Mouse (Mus musculus) heart, embryonic 14.5 days (tissue): Measurements from ENCODE around the gene Brms1l. TPM values are rescaled to one million over a fixed set of nuclear protein-coding genes. Genes with fewer than 3 reads are reported as not detected.

ENCODE experiments used
- ATAC-seq: fragments of 200-750 bp; cut with Nextera tagmentation; 2 replicates; pipeline ENCODE4 v1.8.0; 2017; ENCODE audit warnings: low read depth, moderate TSS enrichment; ENCODE audit not compliant: insufficient number of reproducible peaks, insufficient read depth, low FRiP score
- H3K27ac ChIP-seq, 2 experiments: fragments of 200-500 bp in 1 of 2; fragments of 300-500 bp in 1 of 2; sonication (generic) in 1 of 2; replicated peaks in 1 of 2; 2 replicates each; pipeline ENCODE4 v1.5.1; 2012 to 2014; ENCODE audit warnings: low read depth in 2 of 2, low read length in 2 of 2, control low read depth in 1 of 2, mild to moderate bottlenecking in 1 of 2, mixed read lengths in 1 of 2; ENCODE audit not compliant: control insufficient read depth in 1 of 2, insufficient read depth in 1 of 2
- H3K27me3 ChIP-seq: fragments of 300-500 bp; sonication (generic); 2 replicates; pipeline ENCODE4 v1.6.1; 2014; ENCODE audit warnings: mild to moderate bottlenecking, low read length, control low read depth; ENCODE audit not compliant: control insufficient read depth, insufficient read depth
- H3K36me3 ChIP-seq: fragments of 300-500 bp; sonication (generic); 2 replicates; pipeline ENCODE4 v1.6.1; 2014; ENCODE audit warnings: mild to moderate bottlenecking, control low read depth, low read length, mixed read lengths; ENCODE audit not compliant: control insufficient read depth, insufficient read depth
- H3K4me1 ChIP-seq, 2 experiments: fragments of 200-500 bp in 1 of 2; fragments of 300-500 bp in 1 of 2; sonication (generic) in 1 of 2; 2 replicates each; pipeline ENCODE4 v1.6.1; 2012 to 2014; ENCODE audit warnings: low read length in 2 of 2, control low read depth in 1 of 2, mixed read lengths in 1 of 2; ENCODE audit not compliant: control insufficient read depth in 2 of 2, insufficient read depth in 2 of 2
- H3K4me2 ChIP-seq: fragments of 300-500 bp; sonication (generic); 2 replicates; pipeline ENCODE4 v1.6.1; 2014; ENCODE audit warnings: mild to moderate bottlenecking, low read length
- H3K4me3 ChIP-seq, 2 experiments: fragments of 200-500 bp in 1 of 2; fragments of 300-500 bp in 1 of 2; sonication (generic) in 1 of 2; 2 replicates each; pipeline ENCODE4 v1.5.1; 2012 to 2014; ENCODE audit warnings: low read length in 2 of 2, mild to moderate bottlenecking in 2 of 2, control low read depth in 1 of 2, low read depth in 1 of 2, moderate library complexity in 1 of 2; ENCODE audit not compliant: control insufficient read depth in 1 of 2, insufficient read depth in 1 of 2
- H3K9ac ChIP-seq: fragments of 300-500 bp; sonication (generic); 2 replicates; pipeline ENCODE4 v1.6.1; 2014; ENCODE audit warnings: mild to moderate bottlenecking, low read length
- H3K9me3 ChIP-seq: fragments of 300-500 bp; sonication (generic); 2 replicates; pipeline ENCODE4 v1.6.1; 2016; ENCODE audit warnings: low read length, control low read depth; ENCODE audit not compliant: control insufficient read depth
- WGBS: fragments of 180-500 bp; shearing (Covaris S2); extraction: QIAGEN DNeasy Blood & Tissue Kit; methylation state at CpG from one replicate; pipeline ENCODE4 v1.1.7; 2014; 5-methylcytosine and 5-hydroxymethylcytosine counted together
- polyA plus RNA-seq: library from polyadenylated mRNA; unstranded; fragments of >200 nt; fragmentation: Nextera tagmentation; extraction: Ambion mirVana; gene quantifications from 2 replicates; pipeline ENCODE4 v1.2.1, GENCODE M21; 2014

Brms1l gene
- polyA plus RNA-seq, 1 experiment from 2014 or later, result 24.3 TPM

- H3K36me3 ChIP-seq, result peaks cover 51% of the 10 kb centered on the region
Observed at GRCm38 (mm10) chr12:55859409-55860349, 23.6 kb downstream of the Brms1l start.

DNA sequence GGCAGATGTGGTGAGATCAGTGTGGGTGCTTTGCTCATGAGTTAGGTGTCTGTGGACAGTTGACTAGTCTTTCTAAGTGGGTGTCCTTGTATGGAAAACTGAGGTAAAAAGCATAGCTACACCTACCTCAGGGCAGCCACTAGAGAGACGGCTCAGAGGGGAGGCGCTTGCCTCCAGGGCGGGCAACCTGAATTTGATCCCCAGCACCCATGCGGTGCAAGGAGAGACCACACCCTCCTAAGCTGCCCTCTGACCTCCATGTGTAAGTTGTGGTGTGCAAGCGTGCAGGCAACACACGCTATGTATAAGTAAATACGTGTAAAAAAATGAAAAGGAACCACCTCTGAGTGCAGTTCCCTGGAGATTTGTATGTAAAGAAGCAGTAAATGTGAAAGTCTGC is 24.5 kb downstream of the Brms1l start:
- WGBS, result 90% methylated on average over 7 of the region's 7 CpGs
- H3K4me1 ChIP-seq, result no peaks in the 10 kb centered on the region
- H3K4me3 ChIP-seq, result no peak overlapping the region
- no peak overlapping the region for H3K9ac ChIP-seq
- H3K9me3 ChIP-seq, result peaks cover 14% of the 10 kb centered on the region
- H3K27me3 ChIP-seq, result no peaks in the 10 kb centered on the region
- ATAC-seq, result no peak
- no peak overlapping the region for H3K4me2 ChIP-seq
- H3K36me3 ChIP-seq, result peaks cover 50% of the 10 kb centered on the region
- H3K27ac ChIP-seq, result no peak overlapping the region

More at GRCm38 (mm10) chr12:55859409-55860349, 23.6 kb downstream of the Brms1l start:
- ATAC-seq, result no peak
- no peaks in the 10 kb centered on the region for H3K4me1 ChIP-seq
- H3K9me3 ChIP-seq, result peaks cover 14% of the 10 kb centered on the region
- H3K9ac ChIP-seq, result no peak overlapping the region
- WGBS, result 85% methylated on average over 17 of the region's 17 CpGs
- no peaks in the 10 kb centered on the region for H3K27me3 ChIP-seq
- no peak overlapping the region for H3K4me3 ChIP-seq
- no peak overlapping the region for H3K4me2 ChIP-seq
- no peak overlapping the region for H3K27ac ChIP-seq

DNA sequence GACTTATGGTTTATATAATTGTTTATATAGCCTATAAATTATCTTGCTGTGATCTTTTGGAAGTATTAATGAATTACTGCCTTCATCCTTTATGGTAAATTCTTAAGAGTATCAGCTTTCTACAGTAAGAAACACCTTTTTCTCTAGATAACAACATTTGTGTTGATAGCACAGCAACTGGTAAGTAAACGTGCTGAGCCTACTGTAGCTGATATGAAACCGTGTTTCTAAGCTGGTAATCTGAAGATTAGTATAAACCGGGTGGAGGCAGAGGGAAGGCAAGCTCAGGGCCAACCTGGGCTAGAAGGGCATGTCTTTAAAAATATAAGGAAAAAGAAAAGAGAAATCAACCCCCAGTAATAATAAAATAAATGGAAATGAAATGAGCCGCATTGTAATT is 31.6 kb downstream of the Brms1l start:
- WGBS, result 81% methylated on average over 4 of the region's 4 CpGs
- Histone ChIP-seq H3K9ac (no peak overlapping the region), H3K4me1 (no peaks in the 10 kb centered on the region), H3K4me3 (no peak overlapping the region), H3K9me3 (no peaks in the 10 kb centered on the region), H3K36me3 (peaks cover 64% of the 10 kb centered on the region), H3K4me2 (no peak overlapping the region), H3K27ac (no peak overlapping the region), H3K27me3 (no peaks in the 10 kb centered on the region)
- no peak for ATAC-seq

DNA sequence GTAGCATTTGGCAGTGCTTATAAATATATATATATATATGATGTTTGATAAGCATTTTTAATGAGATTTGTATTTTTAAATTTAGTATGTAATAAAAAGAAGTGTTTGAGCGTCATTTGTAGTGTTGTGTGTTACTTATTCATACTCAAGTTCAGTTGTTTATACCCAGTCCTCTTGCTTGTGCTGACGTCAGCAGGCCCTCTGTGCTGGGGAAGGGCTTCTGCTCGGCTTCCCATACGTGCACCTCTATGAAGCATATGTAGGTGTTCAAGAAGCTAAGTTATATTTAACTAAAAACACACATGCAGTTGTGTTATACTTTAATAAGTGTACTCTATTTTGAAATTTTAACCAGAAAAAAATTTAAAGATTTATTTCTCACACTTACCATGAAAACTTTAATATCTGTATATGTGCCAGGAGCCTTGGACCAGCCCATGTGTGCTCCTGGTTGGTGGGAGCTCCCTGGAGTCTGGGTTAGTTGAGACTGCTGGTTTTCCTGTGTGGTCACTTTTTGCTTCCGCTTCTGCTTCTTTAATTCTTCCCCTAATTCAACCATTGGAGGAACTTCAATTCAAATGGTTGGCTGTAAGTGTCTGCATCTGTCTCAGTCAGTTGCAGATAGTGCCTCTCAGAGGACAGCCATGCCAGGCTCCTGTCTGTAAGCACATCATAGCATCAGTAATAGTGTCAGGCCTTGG is 33.6 kb downstream of the Brms1l start:
- Histone ChIP-seq H3K9me3 (0 out of 2 replicates have a peak, but pooled peaks cover 5% of the 10 kb centered on the region), H3K36me3 (peaks cover 56% of the 10 kb centered on the region), H3K27me3 (no peaks in the 10 kb centered on the region), H3K4me2 (no peak overlapping the region), H3K4me1 (no peaks in the 10 kb centered on the region), H3K9ac (no peak overlapping the region), H3K27ac (no peak overlapping the region), H3K4me3 (no peak overlapping the region)
- WGBS, result 87% methylated on average over 5 of the region's 5 CpGs
- ATAC-seq, result no peak

GRCm38 (mm10) chr12:55885449-55885848 is 49.3 kb downstream of the Brms1l start:
- Histone ChIP-seq H3K4me3 (no peak overlapping the region), H3K27ac (no peak overlapping the region), H3K9ac (no peak overlapping the region), H3K4me1 (no peaks in the 10 kb centered on the region), H3K27me3 (no peaks in the 10 kb centered on the region), H3K4me2 (no peak overlapping the region), H3K36me3 (no peaks in the 10 kb centered on the region), H3K9me3 (no peaks in the 10 kb centered on the region)
- WGBS, result 85% methylated on average over 4 of the region's 4 CpGs
- ATAC-seq, result no peak

DNA sequence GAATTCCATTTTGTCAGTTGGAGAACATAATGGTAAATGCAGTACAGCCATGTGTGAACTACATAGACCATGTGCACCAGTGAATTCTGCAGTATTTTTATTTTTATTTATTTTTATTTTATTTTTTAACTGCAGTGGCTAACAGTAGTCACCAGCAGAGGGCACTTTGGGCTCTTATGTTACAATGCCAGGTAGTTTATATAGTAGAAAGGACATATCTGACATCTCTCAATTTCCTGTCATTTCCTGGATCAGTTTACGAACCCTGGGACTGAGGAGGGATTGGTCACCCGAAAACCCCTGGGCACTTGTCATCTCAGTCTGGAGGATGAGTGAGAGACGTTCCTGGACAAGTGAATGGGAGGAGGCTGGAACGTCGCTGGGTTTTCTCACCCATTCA is 52.4 kb downstream of the Brms1l start:
- ATAC-seq, result no peak
- Histone ChIP-seq H3K36me3 (no peaks in the 10 kb centered on the region), H3K9ac (no peak overlapping the region), H3K27ac (no peak overlapping the region), H3K4me2 (no peak overlapping the region), H3K27me3 (no peaks in the 10 kb centered on the region), H3K4me3 (no peak overlapping the region), H3K4me1 (no peaks in the 10 kb centered on the region), H3K9me3 (no peaks in the 10 kb centered on the region)
- WGBS, result 23% methylated on average over 5 of the region's 5 CpGs

- H3K4me1 ChIP-seq, result no peaks in the 10 kb centered on the region
- no peak overlapping the region for H3K9ac ChIP-seq
- no peaks in the 10 kb centered on the region for H3K36me3 ChIP-seq
- no peak for ATAC-seq
- WGBS, result 64% methylated on average over 1 of the region's 1 CpGs
- no peak overlapping the region for H3K4me2 ChIP-seq
- no peak overlapping the region for H3K4me3 ChIP-seq
- no peaks in the 10 kb centered on the region for H3K27me3 ChIP-seq
- H3K27ac ChIP-seq, result no peak overlapping the region
- H3K9me3 ChIP-seq, result no peaks in the 10 kb centered on the region
Observed at GRCm38 (mm10) chr12:55904801-55905200, 68.7 kb downstream of the Brms1l start.
